Mouse (Mus musculus) heart, embryonic 14.5 days (tissue): Measurements from ENCODE around the gene Gfpt1. TPM values are rescaled to one million over a fixed set of nuclear protein-coding genes. Genes with fewer than 3 reads are reported as not detected.

Experiments
- ATAC-seq: fragments of 200-750 bp; cut with Nextera tagmentation; 2 replicates; pipeline ENCODE4 v1.8.0; 2017; ENCODE audit warnings: low read depth, moderate TSS enrichment; ENCODE audit not compliant: insufficient number of reproducible peaks, insufficient read depth, low FRiP score
- H3K27ac ChIP-seq, 2 experiments: fragments of 200-500 bp in 1 of 2; fragments of 300-500 bp in 1 of 2; sonication (generic) in 1 of 2; replicated peaks in 1 of 2; 2 replicates each; pipeline ENCODE4 v1.5.1; 2012 to 2014; ENCODE audit warnings: low read depth in 2 of 2, low read length in 2 of 2, control low read depth in 1 of 2, mild to moderate bottlenecking in 1 of 2, mixed read lengths in 1 of 2; ENCODE audit not compliant: control insufficient read depth in 1 of 2, insufficient read depth in 1 of 2
- H3K27me3 ChIP-seq: fragments of 300-500 bp; sonication (generic); 2 replicates; pipeline ENCODE4 v1.6.1; 2014; ENCODE audit warnings: mild to moderate bottlenecking, low read length, control low read depth; ENCODE audit not compliant: control insufficient read depth, insufficient read depth
- H3K36me3 ChIP-seq: fragments of 300-500 bp; sonication (generic); 2 replicates; pipeline ENCODE4 v1.6.1; 2014; ENCODE audit warnings: mild to moderate bottlenecking, control low read depth, low read length, mixed read lengths; ENCODE audit not compliant: control insufficient read depth, insufficient read depth
- H3K4me1 ChIP-seq, 2 experiments: fragments of 200-500 bp in 1 of 2; fragments of 300-500 bp in 1 of 2; sonication (generic) in 1 of 2; 2 replicates each; pipeline ENCODE4 v1.6.1; 2012 to 2014; ENCODE audit warnings: low read length in 2 of 2, control low read depth in 1 of 2, mixed read lengths in 1 of 2; ENCODE audit not compliant: control insufficient read depth in 2 of 2, insufficient read depth in 2 of 2
- H3K4me2 ChIP-seq: fragments of 300-500 bp; sonication (generic); 2 replicates; pipeline ENCODE4 v1.6.1; 2014; ENCODE audit warnings: mild to moderate bottlenecking, low read length
- H3K4me3 ChIP-seq, 2 experiments: fragments of 200-500 bp in 1 of 2; fragments of 300-500 bp in 1 of 2; sonication (generic) in 1 of 2; 2 replicates each; pipeline ENCODE4 v1.5.1; 2012 to 2014; ENCODE audit warnings: low read length in 2 of 2, mild to moderate bottlenecking in 2 of 2, control low read depth in 1 of 2, low read depth in 1 of 2, moderate library complexity in 1 of 2; ENCODE audit not compliant: control insufficient read depth in 1 of 2, insufficient read depth in 1 of 2
- H3K9ac ChIP-seq: fragments of 300-500 bp; sonication (generic); 2 replicates; pipeline ENCODE4 v1.6.1; 2014; ENCODE audit warnings: mild to moderate bottlenecking, low read length
- H3K9me3 ChIP-seq: fragments of 300-500 bp; sonication (generic); 2 replicates; pipeline ENCODE4 v1.6.1; 2016; ENCODE audit warnings: low read length, control low read depth; ENCODE audit not compliant: control insufficient read depth
- WGBS: fragments of 180-500 bp; shearing (Covaris S2); extraction: QIAGEN DNeasy Blood & Tissue Kit; methylation state at CpG from one replicate; pipeline ENCODE4 v1.1.7; 2014; 5-methylcytosine and 5-hydroxymethylcytosine counted together
- polyA plus RNA-seq: library from polyadenylated mRNA; unstranded; fragments of >200 nt; fragmentation: Nextera tagmentation; extraction: Ambion mirVana; gene quantifications from 2 replicates; pipeline ENCODE4 v1.2.1, GENCODE M21; 2014

The Gfpt1 gene
- polyA plus RNA-seq, 1 experiment from 2014 or later: 12.3 TPM

GRCm38 (mm10) chr6:87063586-87063985 is 20.9 kb downstream of the Gfpt1 start:
- Histone ChIP-seq H3K36me3 (peaks cover 96% of the 10 kb centered on the region), H3K9me3 (no peaks in the 10 kb centered on the region), H3K27ac (no peak overlapping the region), H3K9ac (peak overlapping the region; percentile 11; the same call in 1 of the 2 replicates), H3K4me1 (no peaks in the 10 kb centered on the region), H3K4me2 (no peak overlapping the region), H3K4me3 (no peak overlapping the region), H3K27me3 (no peaks in the 10 kb centered on the region)
- ATAC-seq: no peak
- 89% methylated on average over 4 of the region's 4 CpGs for WGBS

GRCm38 (mm10) chr6:87068209-87068608 is 25.6 kb downstream of the Gfpt1 start:
- no peak overlapping the region for H3K4me2 ChIP-seq
- no peaks in the 10 kb centered on the region for H3K27me3 ChIP-seq
- H3K27ac ChIP-seq: no peak overlapping the region
- peaks cover 96% of the 10 kb centered on the region for H3K36me3 ChIP-seq
- H3K9ac ChIP-seq: no peak overlapping the region
- H3K4me1 ChIP-seq: peaks cover 2 to 3% of the 10 kb centered on the region in 2 experiments; a peak in 2 of 4 replicates
- H3K9me3 ChIP-seq: no peaks in the 10 kb centered on the region
- 90% methylated on average over 2 of the region's 2 CpGs for whole genome bisulfite sequencing
- no peak overlapping the region for H3K4me3 ChIP-seq
- no peak for ATAC-seq

- Histone ChIP-seq H3K4me3 (no peak overlapping the region), H3K36me3 (peaks cover 96% of the 10 kb centered on the region), H3K27ac (no peak overlapping the region), H3K4me1 (peaks cover 2 to 3% of the 10 kb centered on the region in 2 experiments; a peak in 2 of 4 replicates), H3K27me3 (no peaks in the 10 kb centered on the region), H3K4me2 (no peak overlapping the region), H3K9ac (no peak overlapping the region), H3K9me3 (no peaks in the 10 kb centered on the region)
- ATAC-seq: no peak
- WGBS: 56% methylated on average over 7 of the region's 7 CpGs
These were observed 26.7 kb downstream of the Gfpt1 start for GRCm38 (mm10) chr6:87069195-87069900.

- H3K9me3 ChIP-seq: no peaks in the 10 kb centered on the region
- peaks cover 2 to 6% of the 10 kb centered on the region in 2 experiments; a peak in 2 of 4 replicates for H3K4me1 ChIP-seq
- no peak overlapping the region for H3K9ac ChIP-seq
- WGBS: 89% methylated on average over 4 of the region's 4 CpGs
- H3K4me3 ChIP-seq: no peak overlapping the region
- H3K27ac ChIP-seq: no peak overlapping the region
- H3K4me2 ChIP-seq: no peak overlapping the region
- H3K27me3 ChIP-seq: no peaks in the 10 kb centered on the region
- ATAC-seq: no peak
- H3K36me3 ChIP-seq: peaks cover 84% of the 10 kb centered on the region
These were observed 28.0 kb downstream of the Gfpt1 start for GRCm38 (mm10) chr6:87070641-87071040.

- H3K9me3 ChIP-seq: no peaks in the 10 kb centered on the region
- no peak overlapping the region for H3K4me2 ChIP-seq
- no peaks in the 10 kb centered on the region for H3K27me3 ChIP-seq
- H3K36me3 ChIP-seq: peaks cover 85% of the 10 kb centered on the region
- H3K4me3 ChIP-seq: no peak overlapping the region
- no peak overlapping the region for H3K9ac ChIP-seq
- WGBS: 19% methylated on average over 4 of the region's 4 CpGs
- no peak for ATAC-seq
- peaks cover 2 to 6% of the 10 kb centered on the region in 2 experiments; a peak in 2 of 4 replicates for H3K4me1 ChIP-seq
- H3K27ac ChIP-seq: no peak overlapping the region
These were observed 30.1 kb downstream of the Gfpt1 start for GRCm38 (mm10) chr6:87072759-87073158.

- peaks cover 82% of the 10 kb centered on the region for H3K36me3 ChIP-seq
- H3K4me3 ChIP-seq: no peak overlapping the region
- no peak overlapping the region for H3K4me2 ChIP-seq
- H3K4me1 ChIP-seq: peaks cover 0 to 3% of the 10 kb centered on the region in 2 experiments; a peak in 2 of 4 replicates
- 30% methylated on average over 3 of the region's 3 CpGs for WGBS
- H3K9me3 ChIP-seq: no peaks in the 10 kb centered on the region
- H3K9ac ChIP-seq: no peak overlapping the region
- no peak for ATAC-seq
- peak overlapping the region; percentile 25 to 75; a peak in 3 of 4 replicates for H3K27ac ChIP-seq
- H3K27me3 ChIP-seq: no peaks in the 10 kb centered on the region
These were observed 32.5 kb downstream of the Gfpt1 start for GRCm38 (mm10) chr6:87075092-87075685.

- 87% methylated on average over 4 of the region's 4 CpGs for WGBS
- Histone ChIP-seq H3K9me3 (no peaks in the 10 kb centered on the region), H3K9ac (no peak overlapping the region), H3K27ac (no peak overlapping the region), H3K4me1 (peaks cover 0 to 5% of the 10 kb centered on the region in 2 experiments; a peak in 2 of 4 replicates), H3K27me3 (no peaks in the 10 kb centered on the region), H3K4me2 (no peak overlapping the region), H3K4me3 (no peak overlapping the region), H3K36me3 (peaks cover 83% of the 10 kb centered on the region)
- ATAC-seq: no peak
These were observed 36.8 kb downstream of the Gfpt1 start for GRCm38 (mm10) chr6:87079457-87079856.
